Mouse (Mus musculus) C2C12 (cell line): ENCODE results near the gene Cfap43. TPM values are rescaled to one million over a fixed set of nuclear protein-coding genes. Genes with fewer than 3 reads are reported as not detected.

ENCODE experiments used
- H3K27me3 ChIP-seq: one replicate; pipeline ENCODE4 v1.6.1; 2011; ENCODE audit not compliant: control insufficient read depth, insufficient read depth, insufficient read length
- H3K36me3 ChIP-seq: one replicate; pipeline ENCODE4 v1.6.1; 2011; ENCODE audit not compliant: control insufficient read depth, insufficient read depth
- H3K4me3 ChIP-seq: one replicate; pipeline ENCODE4 v1.5.1; 2011; ENCODE audit warnings: mild to moderate bottlenecking, control low read depth; ENCODE audit not compliant: poor library complexity, insufficient read depth, severe bottlenecking
- H3K79me2 ChIP-seq: one replicate; pipeline ENCODE4 v1.6.1; 2011; ENCODE audit not compliant: control insufficient read depth, insufficient read depth
- H3K79me3 ChIP-seq: one replicate; pipeline ENCODE4 v1.6.1; 2011; ENCODE audit warnings: low read depth, control low read depth
- H3ac ChIP-seq: one replicate; pipeline ENCODE3; 2011; ENCODE audit warnings: low read depth; ENCODE audit not compliant: control insufficient read depth, insufficient read length
- CEBPB ChIP-seq: IDR thresholded peaks from one replicate; pipeline ENCODE4 v1.6.1; 2011; ENCODE audit warnings: low read depth, mild to moderate bottlenecking, control low read depth, moderate library complexity
- CTCF ChIP-seq: IDR thresholded peaks from one replicate; pipeline ENCODE4 v1.5.1; 2011; ENCODE audit not compliant: control insufficient read depth, insufficient read depth, insufficient read length
- FOSL1 ChIP-seq: IDR thresholded peaks from one replicate; pipeline ENCODE4 v1.8.0; 2011; ENCODE audit warnings: mild to moderate bottlenecking, low read length; ENCODE audit not compliant: poor library complexity, insufficient read depth, severe bottlenecking
- MAX ChIP-seq: IDR thresholded peaks from one replicate; pipeline ENCODE4 v1.6.1; 2011; ENCODE audit warnings: mild to moderate bottlenecking, control low read depth
- MYOD1 ChIP-seq: IDR thresholded peaks from one replicate; pipeline ENCODE4 v1.6.1; 2011; ENCODE audit warnings: low read depth; ENCODE audit not compliant: control insufficient read depth, insufficient read length
- MYOG ChIP-seq: IDR thresholded peaks from one replicate; pipeline ENCODE4 v1.6.1; 2011; ENCODE audit not compliant: control insufficient read depth, insufficient read length; ENCODE audit errors: extremely low read depth
- USF1 ChIP-seq: IDR thresholded peaks from one replicate; pipeline ENCODE4 v1.6.1; 2011; ENCODE audit warnings: low read depth, mild to moderate bottlenecking, control low read depth, moderate library complexity
- polyA plus RNA-seq: library from polyadenylated mRNA; unstranded; fragments of >200 nt; fragmentation: generic; extraction: Trizol; gene quantifications from one replicate; pipeline ENCODE4 v1.2.1, GENCODE M21; 2012; ENCODE audit warnings: missing spikeins

Cfap43 gene
- polyA plus RNA-seq, 1 experiment: 0.07 TPM

GRCm38 (mm10) chr19:47750391-47750790 lies 168.7 kb downstream of the Cfap43 start:
- no peaks in the 10 kb centered on the region for H3K79me2 ChIP-seq
- H3K36me3 ChIP-seq: no peaks in the 10 kb centered on the region
- TF ChIP-seq MAX (no peak), FOSL1 (no peak), MYOG (no peak), MYOD1 (no peak), CTCF (no peak), CEBPB (no peak), USF1 (no peak)

GRCm38 (mm10) chr19:47748950-47749349 lies 170.1 kb downstream of the Cfap43 start:
- no peaks in the 10 kb centered on the region for H3K27me3 ChIP-seq
- no peaks in the 10 kb centered on the region for H3K36me3 ChIP-seq
- H3K79me2 ChIP-seq: no peaks in the 10 kb centered on the region
- no peak overlapping the region for H3K4me3 ChIP-seq
- H3ac ChIP-seq: no peak overlapping the region
- TF ChIP-seq MYOG (no peak), MAX (no peak), CEBPB (no peak), CTCF (no peak), FOSL1 (no peak), MYOD1 (no peak)
- H3K79me3 ChIP-seq: no peaks in the 10 kb centered on the region

More at GRCm38 (mm10) chr19:47750391-47750790, 168.7 kb downstream of the Cfap43 start:
- Histone ChIP-seq H3ac (no peak overlapping the region), H3K27me3 (no peaks in the 10 kb centered on the region), H3K4me3 (no peak overlapping the region), H3K79me3 (no peaks in the 10 kb centered on the region)

DNA sequence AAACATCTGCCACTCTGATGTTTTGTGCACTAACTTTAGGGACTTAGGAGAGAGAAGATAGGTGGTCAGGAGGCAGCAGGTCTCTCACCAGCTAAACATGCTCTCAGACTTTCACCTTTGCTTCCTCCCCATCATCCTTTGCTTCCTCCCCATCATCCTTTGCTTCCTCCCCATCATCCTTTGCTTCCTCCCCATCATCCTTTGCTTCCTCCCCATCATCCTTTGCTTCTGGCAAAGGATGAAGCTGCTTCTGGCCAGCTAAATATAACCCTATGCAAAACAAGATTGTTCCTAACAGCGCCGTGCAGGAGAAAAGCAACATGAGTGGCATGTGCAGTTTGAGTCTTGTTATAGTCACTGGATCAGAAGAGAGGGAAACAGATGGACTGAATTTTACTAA lies 172.0 kb downstream of the Cfap43 start:
- no peak overlapping the region for H3K4me3 ChIP-seq
- TF ChIP-seq CEBPB (no peak), USF1 (no peak), CTCF (no peak), FOSL1 (no peak), MYOD1 (no peak), MYOG (no peak), MAX (no peak)
- H3K79me3 ChIP-seq: no peaks in the 10 kb centered on the region
- H3K79me2 ChIP-seq: no peaks in the 10 kb centered on the region
- H3K27me3 ChIP-seq: no peaks in the 10 kb centered on the region
- no peaks in the 10 kb centered on the region for H3K36me3 ChIP-seq
- H3ac ChIP-seq: no peak overlapping the region

- no peaks in the 10 kb centered on the region for H3K27me3 ChIP-seq
- peaks cover 25% of the 10 kb centered on the region for H3K79me3 ChIP-seq
- peak overlapping the region; percentile 94 for H3K4me3 ChIP-seq
- peaks cover 40% of the 10 kb centered on the region for H3K36me3 ChIP-seq
- peak overlapping the region; percentile 92 for H3ac ChIP-seq
- TF ChIP-seq CEBPB: no peak
- TF ChIP-seq MYOG: no peak
- TF ChIP-seq FOSL1: no peak
- TF ChIP-seq CTCF: no peak
- no peak for TF ChIP-seq MYOD1
- TF ChIP-seq USF1: no peak
- TF ChIP-seq MAX: no peak
- H3K79me2 ChIP-seq: peaks cover 34% of the 10 kb centered on the region
Observed at GRCm38 (mm10) chr19:47731931-47732330, 187.2 kb downstream of the Cfap43 start.

DNA sequence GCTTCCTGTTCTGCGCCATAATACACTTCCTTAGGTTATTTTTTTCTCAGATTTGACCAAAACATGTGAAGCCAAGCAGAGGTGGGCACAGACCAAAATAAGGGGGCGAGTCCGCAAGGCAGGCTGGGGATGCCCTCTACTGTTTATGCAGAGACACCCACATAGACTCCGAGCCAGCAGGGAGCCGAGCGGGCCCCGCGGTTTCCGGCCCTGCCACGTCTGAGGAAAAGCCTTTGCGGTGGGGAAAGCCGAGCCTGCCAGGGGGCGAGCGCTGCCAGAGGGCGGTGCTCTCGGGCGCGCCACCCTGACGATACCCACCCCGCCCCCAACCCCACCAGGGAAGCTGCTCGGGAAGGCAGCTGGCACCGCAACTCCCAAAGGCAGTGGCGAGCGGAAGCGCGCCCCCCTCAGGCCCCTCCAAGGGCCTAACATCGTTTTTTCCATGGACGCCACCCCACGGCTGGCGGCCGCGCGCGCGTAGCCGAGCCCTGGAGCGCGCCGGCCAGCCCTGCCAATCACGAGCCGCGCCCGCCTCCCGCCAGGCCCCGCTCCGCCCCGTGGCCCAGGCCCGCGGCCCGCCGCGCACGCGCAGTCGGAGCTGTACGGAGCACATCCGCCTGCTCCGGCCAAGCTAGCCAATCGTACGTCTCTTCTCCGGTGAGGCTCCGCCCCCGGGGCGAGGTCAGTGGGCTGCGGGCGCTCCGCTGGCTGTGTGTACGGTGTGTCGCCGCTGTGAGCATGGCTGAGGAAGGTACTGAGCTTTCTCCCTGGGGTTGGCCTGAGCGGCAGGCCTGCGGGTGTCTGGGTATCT lies 187.8 kb downstream of the Cfap43 start, which contains the start of gene Sfr1:
Gene Sfr1 (plus strand): TSS at position 612 of the 811 bp plus-strand sequence.
- Histone ChIP-seq H3K27me3 (no peaks in the 10 kb centered on the region), H3ac (peak within 1 kb of the TSS; percentile 92), H3K4me3 (peak within 1 kb of the TSS; percentile 94), H3K79me3 (peaks cover 25% of the 10 kb centered on the region), H3K36me3 (peaks cover 37% of the 10 kb centered on the region), H3K79me2 (peaks cover 34% of the 10 kb centered on the region)
- TF ChIP-seq CTCF (peak; percentile 75), MYOG (no peak)

GRCm38 (mm10) chr19:47730691-47731070 lies 188.4 kb downstream of the Cfap43 start:
- Histone ChIP-seq H3K4me3 (peak overlapping the region; percentile 31), H3K79me2 (peaks cover 34% of the 10 kb centered on the region), H3K36me3 (peaks cover 31% of the 10 kb centered on the region), H3K27me3 (no peaks in the 10 kb centered on the region), H3ac (peak overlapping the region; percentile 12), H3K79me3 (peaks cover 25% of the 10 kb centered on the region)
- no peak for TF ChIP-seq USF1
- no peak for TF ChIP-seq FOSL1
- no peak for TF ChIP-seq CEBPB
- TF ChIP-seq MYOG: no peak
- TF ChIP-seq MAX: no peak
- no peak for TF ChIP-seq CTCF
- no peak for TF ChIP-seq MYOD1
